Mouse (Mus musculus) hindbrain, embryonic 14.5 days (tissue): Measurements from ENCODE around the gene Prss35. TPM values are rescaled to one million over a fixed set of nuclear protein-coding genes. Genes with fewer than 3 reads are reported as not detected.

Experiments
- ATAC-seq: fragments of 200-750 bp; cut with Nextera tagmentation; 2 replicates; pipeline ENCODE4 v1.8.0; 2017; ENCODE audit warnings: moderate number of reproducible peaks, mild to moderate bottlenecking, moderate TSS enrichment, moderate library complexity; ENCODE audit not compliant: low FRiP score
- DNase-seq: peaks from one replicate; pipeline ENCODE4 v3.0.0-alpha.2; 2015; ENCODE audit warnings: low spot score
- H3K27ac ChIP-seq: fragments of 300-500 bp; sonication (generic); 2 replicates; pipeline ENCODE4 v1.5.1; 2014; ENCODE audit warnings: mild to moderate bottlenecking, moderate library complexity
- H3K27me3 ChIP-seq: fragments of 300-500 bp; sonication (generic); 2 replicates; pipeline ENCODE4 v1.6.1; 2014; ENCODE audit warnings: mild to moderate bottlenecking, low read length, mixed read lengths; ENCODE audit not compliant: control insufficient read depth, insufficient read depth
- H3K36me3 ChIP-seq: fragments of 300-500 bp; sonication (generic); replicated peaks from 2 replicates; pipeline ENCODE4 v1.6.1; 2014; ENCODE audit not compliant: control insufficient read depth, insufficient read depth
- H3K4me1 ChIP-seq: fragments of 300-500 bp; sonication (generic); replicated peaks from 2 replicates; pipeline ENCODE4 v1.6.1; 2014; ENCODE audit warnings: antibody characterized with exemption, low read length, mixed read lengths; ENCODE audit not compliant: control insufficient read depth, insufficient read depth
- H3K4me2 ChIP-seq: fragments of 300-500 bp; sonication (generic); replicated peaks from 2 replicates; pipeline ENCODE4 v1.6.1; 2014; ENCODE audit warnings: mild to moderate bottlenecking, moderate library complexity
- H3K4me3 ChIP-seq: fragments of 300-500 bp; sonication (generic); replicated peaks from 2 replicates; pipeline ENCODE4 v1.5.1; 2014; ENCODE audit warnings: mild to moderate bottlenecking, low read length
- H3K9ac ChIP-seq: fragments of 300-500 bp; sonication (generic); 2 replicates; pipeline ENCODE4 v1.6.1; 2014
- H3K9me3 ChIP-seq: fragments of 300-500 bp; sonication (generic); 2 replicates; pipeline ENCODE4 v1.6.1; 2016; ENCODE audit warnings: low read length; ENCODE audit not compliant: control insufficient read depth
- WGBS: fragments of 180-500 bp; shearing (Covaris S2); extraction: QIAGEN DNeasy Blood & Tissue Kit; methylation state at CpG from one replicate; pipeline ENCODE4 v1.1.7; 2014; 5-methylcytosine and 5-hydroxymethylcytosine counted together
- polyA plus RNA-seq: library from polyadenylated mRNA; unstranded; fragments of >200 nt; fragmentation: Nextera tagmentation; extraction: Ambion mirVana; gene quantifications from 2 replicates; pipeline ENCODE4 v1.2.1, GENCODE M21; 2014

Prss35 gene
- 6.6 and 7.2 TPM in 2 replicates for polyA plus RNA-seq

- Histone ChIP-seq H3K4me1 (peaks cover 5% of the 10 kb centered on the region), H3K27ac (no peak within 1 kb of the TSS), H3K9ac (peak within 1 kb of the TSS; percentile 51), H3K4me3 (peak within 1 kb of the TSS; percentile 34), H3K4me2 (peak within 1 kb of the TSS; percentile 77), H3K36me3 (no peaks in the 10 kb centered on the region), H3K9me3 (no peaks in the 10 kb centered on the region), H3K27me3 (no peaks in the 10 kb centered on the region)
- DNase-seq (peak; percentile 41), ATAC-seq (peak; percentile 88)
- 3% methylated on average over 19 of the region's 19 CpGs for WGBS
These were observed at the start of gene Prss35 for GRCm38 (mm10) chr9:86742959-86743911. TSS of gene Prss35 (plus strand) at chr9:86743649.

GRCm38 (mm10) chr9:86693935-86694334 is 49.5 kb upstream of the Prss35 start:
- no peaks in the 10 kb centered on the region for H3K27me3 ChIP-seq
- ATAC-seq (no peak), DNase-seq (no peak)
- H3K9me3 ChIP-seq = no peaks in the 10 kb centered on the region
- no peak overlapping the region for H3K4me2 ChIP-seq
- no peak overlapping the region for H3K27ac ChIP-seq
- no peak overlapping the region for H3K4me3 ChIP-seq
- H3K9ac ChIP-seq = no peak overlapping the region
- no peaks in the 10 kb centered on the region for H3K4me1 ChIP-seq
- no peaks in the 10 kb centered on the region for H3K36me3 ChIP-seq
- 92% methylated on average over 6 of the region's 6 CpGs for WGBS

- ATAC-seq (no peak), DNase-seq (no peak)
- Histone ChIP-seq H3K9ac (no peak overlapping the region), H3K4me2 (peak overlapping the region; percentile 74), H3K4me3 (peak overlapping the region; percentile 82), H3K4me1 (no peaks in the 10 kb centered on the region), H3K36me3 (no peaks in the 10 kb centered on the region), H3K9me3 (no peaks in the 10 kb centered on the region), H3K27me3 (no peaks in the 10 kb centered on the region), H3K27ac (no peak overlapping the region)
- 94% methylated on average over 7 of the region's 7 CpGs for WGBS
These were observed 48.8 kb upstream of the Prss35 start for GRCm38 (mm10) chr9:86694644-86695043.

GRCm38 (mm10) chr9:86695199-86695817 is 48.1 kb upstream of the Prss35 start:
- WGBS = under 1% methylated on average over 48 of the region's 56 CpGs
- Histone ChIP-seq H3K4me1 (no peaks in the 10 kb centered on the region), H3K4me3 (peak overlapping the region; percentile 82), H3K9ac (peak overlapping the region; percentile 83), H3K27me3 (no peaks in the 10 kb centered on the region), H3K27ac (peak overlapping the region; percentile 70), H3K4me2 (peak overlapping the region; percentile 74), H3K9me3 (no peaks in the 10 kb centered on the region), H3K36me3 (no peaks in the 10 kb centered on the region)
- DNase-seq = peak; percentile 48
- ATAC-seq = peak; percentile 76

- Histone ChIP-seq H3K9ac (peak within 1 kb of the TSS; percentile 83), H3K36me3 (no peaks in the 10 kb centered on the region), H3K4me1 (no peaks in the 10 kb centered on the region), H3K4me3 (peak within 1 kb of the TSS; percentile 82), H3K9me3 (no peaks in the 10 kb centered on the region), H3K27me3 (no peaks in the 10 kb centered on the region), H3K27ac (peak within 1 kb of the TSS; percentile 70), H3K4me2 (peak within 1 kb of the TSS; percentile 74)
- DNase-seq = peak; percentile 55
- ATAC-seq = peak; percentile 87
- WGBS = 1% methylated on average over 42 of the region's 46 CpGs
These were observed 47.6 kb upstream of the Prss35 start, which contains the start of gene Me1 for GRCm38 (mm10) chr9:86695818-86696261. TSS of gene Me1 (minus strand) at chr9:86695953.

- no peak for DNase-seq
These were observed 42.2 kb upstream of the Prss35 start for GRCm38 (mm10) chr9:86701264-86701663.

GRCm38 (mm10) chr9:86701844-86702243 is 41.6 kb upstream of the Prss35 start:
- H3K9me3 ChIP-seq = no peaks in the 10 kb centered on the region
- WGBS = 25% methylated on average over 2 of the region's 2 CpGs
- H3K27me3 ChIP-seq = no peaks in the 10 kb centered on the region
- no peak overlapping the region for H3K4me2 ChIP-seq
- no peaks in the 10 kb centered on the region for H3K4me1 ChIP-seq
- no peak overlapping the region for H3K4me3 ChIP-seq
- H3K27ac ChIP-seq = no peak overlapping the region
- DNase-seq (no peak), ATAC-seq (no peak)
- H3K9ac ChIP-seq = no peak overlapping the region
- no peaks in the 10 kb centered on the region for H3K36me3 ChIP-seq

More at GRCm38 (mm10) chr9:86701264-86701663, 42.2 kb upstream of the Prss35 start:
- H3K36me3 ChIP-seq = no peaks in the 10 kb centered on the region
- no peaks in the 10 kb centered on the region for H3K4me1 ChIP-seq
- no peak for ATAC-seq
- H3K4me2 ChIP-seq = no peak overlapping the region
- H3K9ac ChIP-seq = no peak overlapping the region
- no peak overlapping the region for H3K4me3 ChIP-seq
- H3K27ac ChIP-seq = no peak overlapping the region
- 48% methylated on average over 5 of the region's 5 CpGs for WGBS
- no peaks in the 10 kb centered on the region for H3K9me3 ChIP-seq
- no peaks in the 10 kb centered on the region for H3K27me3 ChIP-seq

GRCm38 (mm10) chr9:86707431-86707830 is 36.0 kb upstream of the Prss35 start:
- H3K4me2 ChIP-seq = no peak overlapping the region
- H3K36me3 ChIP-seq = no peaks in the 10 kb centered on the region
- no peak overlapping the region for H3K27ac ChIP-seq
- no peaks in the 10 kb centered on the region for H3K9me3 ChIP-seq
- ATAC-seq = no peak
- H3K4me1 ChIP-seq = no peaks in the 10 kb centered on the region
- H3K9ac ChIP-seq = no peak overlapping the region
- no peak overlapping the region for H3K4me3 ChIP-seq
- 80% methylated on average over 1 of the region's 1 CpGs for WGBS
- no peak for DNase-seq
- H3K27me3 ChIP-seq = no peaks in the 10 kb centered on the region

- WGBS = 79% methylated on average over 6 of the region's 6 CpGs
These were observed 34.5 kb upstream of the Prss35 start for GRCm38 (mm10) chr9:86708921-86709320.

More at GRCm38 (mm10) chr9:86708921-86709320, 34.5 kb upstream of the Prss35 start:
- no peaks in the 10 kb centered on the region for H3K4me1 ChIP-seq
- no peak overlapping the region for H3K27ac ChIP-seq
- no peaks in the 10 kb centered on the region for H3K9me3 ChIP-seq
- DNase-seq (no peak), ATAC-seq (no peak)
- no peak overlapping the region for H3K9ac ChIP-seq
- no peaks in the 10 kb centered on the region for H3K36me3 ChIP-seq
- H3K4me2 ChIP-seq = no peak overlapping the region
- no peaks in the 10 kb centered on the region for H3K27me3 ChIP-seq
- H3K4me3 ChIP-seq = no peak overlapping the region
